ENCODE assay signal across 15 mouse cellular contexts in genomic region chr4:45848109-45848824, GRCm38 (mm10). TPM values are rescaled to one million over a fixed set of nuclear protein-coding genes. Genes with fewer than 3 reads are reported as not detected.
A peak's percentile ranks its signal among the peaks of the same experiment; 100 is the strongest.
DNase-seq lines count a peak whose midpoint lies in the region; ATAC-seq and TF ChIP-seq lines count a peak whose summit lies in the region.
"Had no signal": no experiment of that assay in that cellular context is flagged by ENCODE, and none has a peak within 500 bp of the region (broad histone marks: within the 10 kb centered on the region; RNA-seq: fewer than 3 reads in every experiment).

TSS of gene Stra6l (plus strand) at chr4:45848664.

- H3K27ac ChIP-seq in forebrain, embryonic 10.5 days: 0 out of 2 replicates have a peak within 1 kb of the TSS, but pooled peaks have one; percentile 4
- no peak within 1 kb of the TSS for H3K27ac ChIP-seq in forebrain, embryonic 14.5 days (ENCODE audit: low read depth, low read length)
- H3K27ac ChIP-seq in limb, embryonic 14.5 days (replicated peaks; ENCODE audit: low read depth, low read length): no peak within 1 kb of the TSS
- H3K27ac ChIP-seq: embryonic facial prominence, embryonic 13.5 days; layer of hippocampus, adult 2 months had no signal

- no peak for TF ChIP-seq POLR2A in limb, embryonic 14.5 days (IDR thresholded peaks at IDR 0.05; ENCODE audit: borderline replicate concordance, extremely low read depth, insufficient read depth, insufficient read length)

- no peak within 1 kb of the TSS for H3K9ac ChIP-seq in forebrain, embryonic 14.5 days (ENCODE audit: low read length)
- no peak within 1 kb of the TSS for H3K9ac ChIP-seq in limb, embryonic 14.5 days (ENCODE audit: low read depth, low read length, severe bottlenecking)
- H3K9ac ChIP-seq: embryonic facial prominence, embryonic 13.5 days had no signal

- H3K4me2 ChIP-seq in forebrain, embryonic 14.5 days (ENCODE audit: low read length): no peak within 1 kb of the TSS
- peak within 1 kb of the TSS; percentile 32 for H3K4me2 ChIP-seq in limb, embryonic 14.5 days (replicated peaks; ENCODE audit: low read depth, low read length, severe bottlenecking)
- H3K4me2 ChIP-seq: embryonic facial prominence, embryonic 13.5 days had no signal

- WGBS in forebrain, embryonic 10.5 days: 83% methylated on average over 10 of the region's 10 CpGs
- 81% methylated on average over 10 of the region's 10 CpGs for WGBS in forebrain, embryonic 14.5 days
- 13% methylated on average over 10 of the region's 10 CpGs for WGBS in limb, embryonic 14.5 days

- DNase-seq in forebrain, embryonic 10.5 days (ENCODE audit: extremely low spot score, low spot score): no peak
- no peak for DNase-seq in forebrain, embryonic 14.5 days (ENCODE audit: low spot score)
- no peak for DNase-seq in limb, embryonic 14.5 days (ENCODE audit: low spot score)
- no peak for DNase-seq in urinary bladder, postnatal 36 days (ENCODE audit: low spot score in 2 of 2)
- DNase-seq in lung, postnatal 36 days: no peak
- DNase-seq in right cerebral cortex, postnatal 10 days (ENCODE audit: low spot score in 2 of 2): no peak
- DNase-seq: cerebellum, postnatal 10 days; heart, postnatal 10 days; lung, adult 18-20 months; midbrain, embryonic 14.5 days had no signal

- no peaks in the 10 kb centered on the region for H3K9me3 ChIP-seq in forebrain, embryonic 10.5 days
- no peaks in the 10 kb centered on the region for H3K9me3 ChIP-seq in forebrain, embryonic 14.5 days (replicated peaks; ENCODE audit: control insufficient read depth, low read length)
- H3K9me3 ChIP-seq in limb, embryonic 14.5 days (ENCODE audit: control insufficient read depth, low read length): no peaks in the 10 kb centered on the region
- H3K9me3 ChIP-seq: embryonic facial prominence, embryonic 13.5 days; G1E had no signal

- peaks cover 48% of the 10 kb centered on the region for H3K27me3 ChIP-seq in forebrain, embryonic 10.5 days (ENCODE audit: poor library complexity, severe bottlenecking)
- H3K27me3 ChIP-seq in forebrain, embryonic 14.5 days (replicated peaks; ENCODE audit: control insufficient read depth, insufficient read depth, low read length): no peaks in the 10 kb centered on the region
- 0 out of 2 replicates have a peak, but pooled peaks cover 11% of the 10 kb centered on the region for H3K27me3 ChIP-seq in limb, embryonic 14.5 days (ENCODE audit: control insufficient read depth, insufficient read depth, low read length)

- peaks cover 42% of the 10 kb centered on the region for H3K4me1 ChIP-seq in forebrain, embryonic 10.5 days
- no peaks in the 10 kb centered on the region; the same call in none of the 2 replicates for H3K4me1 ChIP-seq in forebrain, embryonic 14.5 days (ENCODE audit: control insufficient read depth, insufficient read depth, low read length)
- H3K4me1 ChIP-seq in limb, embryonic 14.5 days (ENCODE audit: control insufficient read depth, insufficient read depth, low read length): peaks cover 14% of the 10 kb centered on the region
- H3K4me1 ChIP-seq: embryonic facial prominence, embryonic 13.5 days had no signal

- H3K4me3 ChIP-seq in forebrain, embryonic 10.5 days: no peak within 1 kb of the TSS
- no peak within 1 kb of the TSS for H3K4me3 ChIP-seq in forebrain, embryonic 14.5 days (ENCODE audit: low read depth, low read length)
- 0 out of 2 replicates have a peak within 1 kb of the TSS, but pooled peaks have one; percentile 2 for H3K4me3 ChIP-seq in limb, embryonic 14.5 days (replicated peaks; ENCODE audit: low read length)
- H3K4me3 ChIP-seq: embryonic facial prominence, embryonic 13.5 days; layer of hippocampus, adult 2 months had no signal

- H3K36me3 ChIP-seq in forebrain, embryonic 10.5 days (replicated peaks): no peaks in the 10 kb centered on the region
- H3K36me3 ChIP-seq in forebrain, embryonic 14.5 days (ENCODE audit: control insufficient read depth, insufficient read depth, low read length): no peaks in the 10 kb centered on the region
- H3K36me3 ChIP-seq in limb, embryonic 14.5 days (ENCODE audit: control insufficient read depth, insufficient read depth, low read length): no peaks in the 10 kb centered on the region
- H3K36me3 ChIP-seq: embryonic facial prominence, embryonic 13.5 days; G1E had no signal

- no peak for ATAC-seq in forebrain, embryonic 14.5 days
- peak; percentile 60 for ATAC-seq in common myeloid progenitor, adult 5-6 weeks (replicated peaks; ENCODE audit: low read depth, poor library complexity, severe bottlenecking)
- ATAC-seq in limb, embryonic 14.5 days (ENCODE audit: low FRiP score, low read depth): peak; percentile 62; the same call in 1 of the 2 replicates
- ATAC-seq in megakaryocyte progenitor cell, adult 5-6 weeks (replicated peaks; ENCODE audit: poor library complexity): peak; percentile 23; the same call in 1 of the 2 replicates

RNA-seq across cellular contexts. Expression of gene Stra6l, which starts in this region (rescaled TPM):
- 0.07 and 0.16 TPM in 2 replicates for polyA plus RNA-seq in forebrain, embryonic 10.5 days (2016; fragmentation: Nextera tagmentation; extraction: Ambion mirVana)
- polyA plus RNA-seq in forebrain, embryonic 14.5 days (2014; fragmentation: Nextera tagmentation; extraction: Ambion mirVana): 1.0 and 1.2 TPM in 2 replicates
- total RNA-seq in common myeloid progenitor, adult 5-6 weeks (2017): not detected in 2 replicates
- polyA plus RNA-seq in limb, embryonic 14.5 days (2012; rRNA removed): 2.1 and 2.5 TPM in 2 replicates
- 0.81 and 1.2 TPM in 2 replicates for polyA plus RNA-seq in limb, embryonic 14.5 days (2014; fragmentation: Nextera tagmentation; extraction: Ambion mirVana)
- total RNA-seq in megakaryocyte progenitor cell, adult 5-6 weeks (2015): 0.24 TPM in 1 of 2 replicates, not detected in the other
- total RNA-seq in megakaryocyte progenitor cell, adult 5-6 weeks (2017): 0.07 TPM in 1 of 2 replicates, not detected in the other
- total RNA-seq: heart, postnatal 10 days; layer of hippocampus, adult 2 months had no signal
- polyA plus RNA-seq: embryonic facial prominence, embryonic 13.5 days; G1E had no signal

Comparison
In these comparisons a context has a peak if more than half of its experiments do, and no peak if none do; other contexts are left out.
1. Peak in ATAC-seq in common myeloid progenitor, adult 5-6 weeks; RNA of the gene not detected or under 1 TPM.
2. Peak in ATAC-seq in megakaryocyte progenitor cell, adult 5-6 weeks; RNA of the gene not detected or under 1 TPM.